Mouse (Mus musculus) T-helper 1 cell (primary cell): Measurements from ENCODE around the gene Gm10134.

Experiments used
- in situ Hi-C: fragments of 300-600 bp; cut with MboI, MseI; formaldehyde crosslinking; loops from one replicate; pipeline ENCODE4 v1.15.1; 2025; ENCODE audit warnings: high pct_unique_total_duplicates

Gene Gm10134

DNA sequence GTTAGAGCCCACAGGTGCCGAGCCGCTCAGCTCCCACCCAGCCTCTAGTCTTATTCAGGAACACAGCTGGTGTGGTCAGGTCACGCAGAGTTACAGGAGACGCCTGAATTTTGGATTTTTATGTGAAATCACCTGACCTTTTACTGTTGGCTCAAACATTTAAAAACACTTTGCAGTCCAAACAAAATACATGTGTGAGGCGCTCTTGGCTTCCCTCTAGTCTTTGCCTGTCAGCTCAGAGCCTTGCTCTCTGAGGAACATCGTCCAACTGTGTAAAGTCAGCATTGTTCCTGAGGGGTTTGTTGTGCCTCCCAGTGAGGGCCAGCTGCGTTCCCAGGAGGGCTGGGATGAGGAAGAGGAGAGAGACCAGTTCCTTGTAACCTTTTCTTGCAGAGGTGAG, 24.4 kb downstream of the Gm10134 start:
- in situ Hi-C loops: no loop called here

- in situ Hi-C loops: no loop called here
Measured at GRCm38 (mm10) chr2:28532938-28533771, 27.3 kb downstream of the Gm10134 start.

GRCm38 (mm10) chr2:28533901-28534435, 28.1 kb downstream of the Gm10134 start:
- in situ Hi-C loops: no loop called here

DNA sequence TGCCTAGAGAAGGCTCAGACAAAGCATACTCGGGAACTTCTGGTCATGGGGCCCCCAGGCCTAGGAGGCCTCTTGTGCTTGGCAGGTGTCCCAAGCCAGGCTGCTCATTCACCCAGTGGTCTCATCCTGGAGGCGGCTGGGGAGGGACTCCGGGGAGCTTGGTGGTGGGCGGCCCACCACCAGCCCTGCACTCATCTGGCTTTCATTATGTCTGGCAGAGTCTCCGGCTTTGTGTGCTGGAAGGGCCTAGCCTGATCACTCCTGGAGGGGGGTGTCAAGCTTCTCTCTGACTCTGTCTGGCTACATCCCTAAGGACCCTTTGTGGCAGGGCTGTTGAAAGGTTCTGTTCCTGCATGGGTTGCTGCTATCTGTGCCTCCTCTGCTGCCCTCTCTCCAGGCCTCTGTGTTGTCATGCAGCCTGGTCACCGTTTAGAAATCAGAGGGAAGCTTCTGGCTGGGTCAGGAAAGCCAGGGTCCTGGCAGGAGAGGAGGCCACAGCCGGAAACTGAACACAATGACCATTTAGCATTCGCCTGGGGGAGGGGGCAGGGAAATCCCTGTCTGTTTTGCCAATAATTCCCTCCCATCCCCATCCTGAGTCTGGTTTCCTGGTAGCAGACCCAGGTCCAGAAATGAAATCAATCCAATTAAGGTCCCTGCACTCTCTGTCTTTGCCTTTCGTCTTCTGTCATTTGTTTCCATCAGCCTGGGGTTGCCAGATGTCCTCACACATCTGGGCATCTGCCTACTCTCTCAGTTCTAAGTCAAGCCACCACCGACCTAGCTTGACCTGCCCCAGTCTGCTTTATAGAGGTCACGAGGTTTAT, 28.8 kb downstream of the Gm10134 start:
- in situ Hi-C loops: no loop called here

DNA sequence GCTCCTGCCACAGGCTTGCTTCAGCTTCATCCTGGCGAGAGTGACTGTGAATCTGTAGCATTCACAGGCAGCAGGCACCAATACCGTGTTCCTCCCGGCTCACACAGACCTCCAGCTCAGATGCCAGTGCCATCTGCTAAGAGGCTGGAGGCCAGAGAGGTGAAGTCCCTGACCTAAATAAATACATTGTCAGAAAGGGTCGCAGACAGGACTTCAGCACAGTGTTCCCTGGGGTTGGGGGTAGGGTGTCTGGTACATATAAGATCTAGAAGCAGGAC, 29.3 kb downstream of the Gm10134 start:
- in situ Hi-C loops: no loop called here

DNA sequence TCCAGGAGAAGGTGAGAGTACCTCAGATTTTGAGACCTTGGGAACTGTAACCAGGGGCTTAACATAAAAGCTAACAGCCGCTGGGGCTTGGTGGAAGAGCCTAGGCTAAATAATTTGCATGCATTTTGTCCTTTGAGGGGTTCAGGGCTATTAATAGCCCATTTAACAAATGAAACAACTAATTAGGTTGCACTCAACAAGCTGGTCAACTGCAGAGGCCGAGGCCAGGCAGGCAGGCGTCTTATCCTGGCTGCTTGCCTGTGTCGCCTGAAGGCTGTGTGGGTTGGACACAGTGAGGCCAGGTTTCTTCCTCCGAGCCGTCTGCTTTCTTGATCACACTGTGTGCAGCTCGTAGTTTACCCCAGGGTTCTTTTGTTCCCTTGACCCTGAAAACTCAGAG, 29.8 kb downstream of the Gm10134 start:
- in situ Hi-C loops: no loop called here

- in situ Hi-C loops: no loop called here
Measured at GRCm38 (mm10) chr2:28536166-28536565, 30.3 kb downstream of the Gm10134 start.

- in situ Hi-C loops: no loop called here
Measured at GRCm38 (mm10) chr2:28536766-28537633, 31.1 kb downstream of the Gm10134 start.

- in situ Hi-C loops: no loop called here
Measured at GRCm38 (mm10) chr2:28537634-28537920, 31.7 kb downstream of the Gm10134 start.

GRCm38 (mm10) chr2:28537995-28538816, 32.3 kb downstream of the Gm10134 start:
- in situ Hi-C loops: no loop called here

DNA sequence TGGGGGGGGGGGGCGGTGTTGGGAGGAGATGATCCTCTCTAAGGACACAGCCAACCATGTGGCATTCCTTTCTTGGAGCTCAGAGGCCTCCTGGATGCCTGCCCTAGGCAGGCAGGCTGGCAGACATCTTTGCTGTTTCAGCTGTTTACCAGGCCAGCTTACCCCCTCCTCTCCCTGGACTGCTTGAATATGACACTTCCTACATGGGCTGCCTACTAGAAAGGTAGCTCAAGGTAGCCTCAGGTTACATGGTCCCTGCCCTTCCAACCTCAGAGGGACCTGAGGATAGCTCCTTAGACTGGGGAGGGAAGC, 32.9 kb downstream of the Gm10134 start:
- in situ Hi-C loops: no loop called here

DNA sequence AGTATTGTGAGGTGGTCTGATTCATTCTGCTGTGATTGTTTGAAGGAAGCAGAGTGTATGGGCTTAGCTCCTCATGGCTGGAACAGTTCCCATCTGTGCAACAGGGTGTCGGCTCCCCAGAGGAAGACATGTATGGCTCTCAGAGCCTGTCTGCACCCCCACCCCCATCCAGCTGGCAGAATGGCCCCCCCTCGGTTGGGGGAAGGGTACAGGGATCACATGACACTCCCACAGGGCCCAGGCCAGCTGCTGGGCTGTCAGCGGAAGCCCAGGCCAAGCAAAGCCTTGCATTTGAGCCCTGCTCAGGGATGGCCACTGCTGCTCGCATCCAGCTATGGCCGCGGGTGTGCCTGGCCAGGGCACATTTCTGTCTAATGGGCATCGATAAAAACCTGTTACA, 33.3 kb downstream of the Gm10134 start:
- in situ Hi-C loops: no loop called here

DNA sequence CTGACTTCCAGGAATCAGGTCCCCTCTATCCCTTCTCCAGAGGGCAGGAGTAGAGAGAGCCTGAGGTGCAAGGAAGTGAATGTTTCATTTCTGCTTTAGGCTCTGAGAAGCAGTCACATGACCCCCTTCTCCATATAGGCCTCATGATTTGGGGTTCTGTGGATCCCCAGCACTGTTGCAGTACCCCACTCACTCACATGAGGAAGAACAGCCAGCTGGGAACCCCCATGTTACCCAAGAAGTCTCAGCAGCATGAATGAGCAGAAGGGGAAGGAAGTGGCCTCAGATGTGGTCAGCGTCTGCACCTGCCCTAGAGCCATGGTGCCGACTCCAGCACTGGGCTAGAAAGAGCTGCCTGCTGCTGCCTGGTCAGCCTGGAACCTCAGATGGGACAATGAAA, 34.1 kb downstream of the Gm10134 start:
- in situ Hi-C loops: no loop called here

- in situ Hi-C loops: no loop called here
Measured at GRCm38 (mm10) chr2:28540587-28541227, 34.8 kb downstream of the Gm10134 start.

- in situ Hi-C loops: no loop called here
Measured at GRCm38 (mm10) chr2:28543894-28544293, 38.0 kb downstream of the Gm10134 start.

GRCm38 (mm10) chr2:28545976-28546375, 40.1 kb downstream of the Gm10134 start:
- in situ Hi-C loops: loop anchor here (5.0 kb wide), 1 partner anchor 34 kb away; the partner anchor contains the start of gene Ralgds

DNA sequence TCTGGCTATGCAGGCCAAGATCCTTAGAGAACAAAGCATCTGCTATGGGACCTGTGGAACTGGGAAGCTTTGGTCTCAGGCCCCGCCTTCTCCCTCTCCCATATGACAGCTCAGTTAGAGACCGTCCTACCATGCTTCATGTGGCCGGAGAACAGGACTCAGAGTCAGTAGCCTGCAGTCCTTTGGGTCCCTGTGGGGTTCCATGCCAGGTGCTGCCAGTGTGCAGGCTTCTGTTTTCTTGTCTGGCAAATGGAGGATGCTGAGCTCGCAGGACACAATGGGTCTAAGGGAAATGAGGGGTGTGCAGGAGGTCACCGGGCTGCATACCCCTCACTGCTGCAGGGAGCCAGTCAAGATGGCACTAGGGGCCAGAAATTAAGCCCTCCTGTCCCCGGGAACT, 40.7 kb downstream of the Gm10134 start:
- in situ Hi-C loops: loop anchor here (5.0 kb wide), 1 partner anchor 34 kb away; the partner anchor contains the start of gene Ralgds

DNA sequence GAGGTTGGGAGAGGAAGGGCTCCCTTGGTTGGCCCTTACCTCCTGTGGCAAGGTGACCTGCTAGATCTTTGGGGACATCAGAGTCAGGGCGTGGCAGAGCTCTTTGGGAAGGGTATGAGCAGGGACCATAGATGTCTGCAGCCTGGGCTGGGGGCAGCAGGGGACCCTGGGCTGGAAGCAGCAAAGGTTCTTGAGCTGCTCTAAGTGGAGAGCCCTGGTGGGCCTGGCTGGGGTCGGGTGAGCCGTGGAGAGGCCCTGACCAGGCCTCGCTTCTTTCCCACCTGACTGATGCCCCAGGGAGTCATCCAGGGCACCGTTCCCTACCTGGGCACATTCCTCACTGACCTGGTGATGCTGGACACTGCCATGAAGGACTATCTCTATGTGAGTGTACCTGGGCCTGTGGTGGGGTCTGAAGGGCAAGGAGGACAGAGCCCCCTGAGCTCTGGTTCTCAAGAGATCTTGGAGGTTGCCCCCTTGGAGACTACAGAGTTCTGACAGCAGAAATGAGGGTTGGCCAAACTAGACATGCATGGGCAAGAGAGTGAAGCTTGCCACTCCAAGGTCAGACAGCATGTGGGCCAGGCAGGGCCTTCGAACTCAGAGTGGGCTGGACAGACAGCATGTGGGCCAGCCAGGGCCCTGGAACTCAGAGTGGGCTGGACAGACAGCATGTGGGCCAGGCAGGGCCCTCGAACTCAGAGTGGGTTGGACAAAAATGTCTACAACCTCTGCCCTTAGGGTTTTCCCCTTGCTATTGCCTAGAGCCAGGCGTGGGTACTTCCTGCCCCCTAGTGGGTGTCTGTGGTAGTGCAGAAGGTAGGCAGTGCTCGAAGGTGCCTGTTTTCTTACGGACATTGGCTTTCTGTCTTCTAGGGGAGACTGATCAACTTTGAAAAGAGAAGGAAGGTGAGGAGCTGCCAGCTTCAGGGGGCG, 41.6 kb downstream of the Gm10134 start:
- in situ Hi-C loops: loop anchor here (5.0 kb wide), 1 partner anchor 35 kb away; the partner anchor contains the start of gene Ralgds

- in situ Hi-C loops: loop anchor here (5.0 kb wide), 1 partner anchor 37 kb away; the partner anchor contains the start of gene Ralgds
Measured at GRCm38 (mm10) chr2:28549157-28549556, 43.3 kb downstream of the Gm10134 start.
